ENCODE assay signal across 9 mouse cellular contexts in genomic region chr7:70368751-70369060, GRCm38 (mm10). TPM values are rescaled to one million over a fixed set of nuclear protein-coding genes. Genes with fewer than 3 reads are reported as not detected.
DNase-seq lines count a peak whose midpoint lies in the region; ATAC-seq and TF ChIP-seq lines count a peak whose summit lies in the region.
"Had no signal": no experiment of that assay in that cellular context is flagged by ENCODE, and none has a peak within 500 bp of the region (broad histone marks: within the 10 kb centered on the region; RNA-seq: fewer than 3 reads in every experiment).

No protein-coding gene starts in this region.

- TF ChIP-seq CTCF in kidney, postnatal 0 days (IDR thresholded peaks at IDR 0.05; ENCODE audit: low read depth): no peak
- no peak for TF ChIP-seq CTCF in intestine, postnatal 0 days (IDR thresholded peaks at IDR 0.05; ENCODE audit: low read depth)

- H3K9me3 ChIP-seq in kidney, postnatal 0 days (replicated peaks; ENCODE audit: low read length): no peaks in the 10 kb centered on the region
- H3K9me3 ChIP-seq in forebrain, embryonic 13.5 days (replicated peaks): no peaks in the 10 kb centered on the region
- H3K9me3 ChIP-seq in intestine, postnatal 0 days (ENCODE audit: control insufficient read depth): no peaks in the 10 kb centered on the region
- H3K9me3 ChIP-seq in neural tube, embryonic 14.5 days (ENCODE audit: control insufficient read depth, low read length): no peaks in the 10 kb centered on the region

- H3K27ac ChIP-seq in kidney, postnatal 0 days: peak overlapping the region; percentile 97
- H3K27ac ChIP-seq in forebrain, embryonic 13.5 days: peak overlapping the region; percentile 85
- H3K27ac ChIP-seq in intestine, postnatal 0 days (ENCODE audit: low read depth, low read length): no peak overlapping the region
- H3K27ac ChIP-seq in neural tube, embryonic 14.5 days (ENCODE audit: low read depth, low read length): peak overlapping the region; percentile 23; the same call in 1 of the 2 replicates
- H3K27ac ChIP-seq: macrophage had no signal

- WGBS in kidney, postnatal 0 days: 33% methylated on average over 4 of the region's 4 CpGs
- 8% methylated on average over 4 of the region's 4 CpGs for WGBS in forebrain, embryonic 13.5 days
- WGBS in intestine, postnatal 0 days: 72% methylated on average over 4 of the region's 4 CpGs
- WGBS in neural tube, embryonic 14.5 days: 18% methylated on average over 4 of the region's 4 CpGs

- no peak for ATAC-seq in kidney, postnatal 0 days (replicated peaks; ENCODE audit: low FRiP score, low read depth)
- ATAC-seq in forebrain, embryonic 13.5 days: no peak
- no peak for ATAC-seq in intestine, postnatal 0 days
- no peak for ATAC-seq in neural tube, embryonic 14.5 days (ENCODE audit: low read depth)
- no peak for ATAC-seq in CD4-positive, CD25-positive, alpha-beta regulatory T cell, adult 4 months

- peaks cover 15% of the 10 kb centered on the region for H3K4me1 ChIP-seq in kidney, postnatal 0 days (replicated peaks; ENCODE audit: insufficient read depth, low read length)
- peaks cover 9% of the 10 kb centered on the region for H3K4me1 ChIP-seq in forebrain, embryonic 13.5 days
- H3K4me1 ChIP-seq in intestine, postnatal 0 days (replicated peaks; ENCODE audit: control insufficient read depth, insufficient read depth, low read length): no peaks in the 10 kb centered on the region; the same call in 1 of the 2 replicates
- H3K4me1 ChIP-seq in neural tube, embryonic 14.5 days (ENCODE audit: control insufficient read depth, insufficient read depth, low read length): peaks cover 3% of the 10 kb centered on the region; the same call in 1 of the 2 replicates

- DNase-seq in kidney, postnatal 0 days (ENCODE audit: low spot score): no peak
- DNase-seq in kidney, adult 18-20 months: no peak
- no peak for DNase-seq in urinary bladder, postnatal 25 days (ENCODE audit: low spot score)
- no peak for DNase-seq in cerebellum, adult 9-10 months

- H3K36me3 ChIP-seq in kidney, postnatal 0 days (ENCODE audit: insufficient read depth, low read length): no peaks in the 10 kb centered on the region
- no peaks in the 10 kb centered on the region for H3K36me3 ChIP-seq in forebrain, embryonic 13.5 days (ENCODE audit: poor library complexity, severe bottlenecking)
- no peaks in the 10 kb centered on the region for H3K36me3 ChIP-seq in intestine, postnatal 0 days (ENCODE audit: control insufficient read depth, insufficient read depth)
- no peaks in the 10 kb centered on the region for H3K36me3 ChIP-seq in neural tube, embryonic 14.5 days (ENCODE audit: control insufficient read depth, insufficient read depth, low read length)

- H3K4me2 ChIP-seq in kidney, postnatal 0 days (ENCODE audit: low read length): peak overlapping the region; percentile 82
- H3K4me2 ChIP-seq in forebrain, embryonic 13.5 days: peak overlapping the region; percentile 58
- peak overlapping the region; percentile 66; the same call in 1 of the 2 replicates for H3K4me2 ChIP-seq in intestine, postnatal 0 days (replicated peaks; ENCODE audit: low read depth)
- peak overlapping the region; percentile 49; the same call in 1 of the 2 replicates for H3K4me2 ChIP-seq in neural tube, embryonic 14.5 days (ENCODE audit: low read depth, low read length)

- peak overlapping the region; percentile 67 for H3K4me3 ChIP-seq in kidney, postnatal 0 days (replicated peaks; ENCODE audit: low read depth, low read length)
- H3K4me3 ChIP-seq in forebrain, embryonic 13.5 days: peak overlapping the region; percentile 38
- H3K4me3 ChIP-seq in intestine, postnatal 0 days (ENCODE audit: low read depth, low read length): no peak overlapping the region
- H3K4me3 ChIP-seq in neural tube, embryonic 14.5 days (ENCODE audit: low read depth, low read length): peak overlapping the region; percentile 24; the same call in 1 of the 2 replicates

- no peaks in the 10 kb centered on the region for H3K27me3 ChIP-seq in kidney, postnatal 0 days (ENCODE audit: insufficient read depth, low read length)
- H3K27me3 ChIP-seq in forebrain, embryonic 13.5 days: peaks cover 89% of the 10 kb centered on the region
- H3K27me3 ChIP-seq in intestine, postnatal 0 days (replicated peaks; ENCODE audit: control insufficient read depth, insufficient read depth, low read length): peaks cover 58% of the 10 kb centered on the region
- peaks cover 22% of the 10 kb centered on the region for H3K27me3 ChIP-seq in neural tube, embryonic 14.5 days (ENCODE audit: control insufficient read depth, insufficient read depth, low read length)

- peak overlapping the region; percentile 90 for H3K9ac ChIP-seq in kidney, postnatal 0 days (ENCODE audit: low read depth, low read length)
- peak overlapping the region; percentile 69 for H3K9ac ChIP-seq in forebrain, embryonic 13.5 days
- no peak overlapping the region for H3K9ac ChIP-seq in intestine, postnatal 0 days (ENCODE audit: low read depth, low read length)
- no peak overlapping the region for H3K9ac ChIP-seq in neural tube, embryonic 14.5 days (replicated peaks; ENCODE audit: low read depth, low read length)

RNA-seq across cellular contexts. Expression of gene Nr2f2, which starts 2.2 kb away (rescaled TPM):
- 190 and 203 TPM in 2 replicates for polyA plus RNA-seq in kidney, postnatal 0 days (2015; fragmentation: Nextera tagmentation; extraction: Ambion mirVana)
- 97.9 and 132 TPM in 2 replicates for polyA plus RNA-seq in forebrain, embryonic 13.5 days (2015; fragmentation: Nextera tagmentation; extraction: Ambion mirVana)
- 17.9 and 19.1 TPM in 2 replicates for polyA plus RNA-seq in intestine, postnatal 0 days (2015; fragmentation: Nextera tagmentation; extraction: Ambion mirVana)
- polyA plus RNA-seq in neural tube, embryonic 14.5 days (2014; fragmentation: Nextera tagmentation; extraction: Ambion mirVana): 72.9 and 89.2 TPM in 2 replicates
- not detected for polyA plus RNA-seq in CD4-positive, CD25-positive, alpha-beta regulatory T cell, adult 4 months (2017; shearing (Covaris generic))
- polyA plus RNA-seq: macrophage had no signal

Comparison
In these comparisons a context has a peak if more than half of its experiments do, and no peak if none do; other contexts are left out.
1. H3K9ac ChIP-seq: peak in kidney, postnatal 0 days (single experiment) and forebrain, embryonic 13.5 days (single experiment); none in intestine, postnatal 0 days (single experiment) and neural tube, embryonic 14.5 days (single experiment).
2. RNA of gene Nr2f2, which starts 2.2 kb away (polyA plus RNA-seq): 190 to 203 TPM in kidney, postnatal 0 days, 97.9 to 132 TPM in forebrain, embryonic 13.5 days, 72.9 to 89.2 TPM in neural tube, embryonic 14.5 days and 17.9 to 19.1 TPM in intestine, postnatal 0 days; not detected in CD4-positive, CD25-positive, alpha-beta regulatory T cell, adult 4 months; every median in the first group is over 10 times any median in the second.
3. Peak in every context shown above with its lines, with median percentiles within 50 percentile points of each other: H3K4me2 ChIP-seq.